Mouse (Mus musculus) right cerebral cortex, postnatal 4 days (tissue): Measurements from ENCODE around the gene Supt4a.

Experiments
- DNase-seq: peaks from one replicate; pipeline ENCODE4 v3.0.0-alpha.2; 2022

Gene Supt4a

GRCm38 (mm10) chr11:87737175-87737740, at the start of gene Supt4a:
Supt4a (plus strand) TSS chr11:87737552.
- DNase-seq, result peak; percentile 98

- DNase-seq, result no peak
Observed at GRCm38 (mm10) chr11:87688478-87689203, 48.7 kb upstream of the Supt4a start.

- peak; percentile 14 for DNase-seq
Observed at GRCm38 (mm10) chr11:87689402-87689808, 47.9 kb upstream of the Supt4a start.

GRCm38 (mm10) chr11:87690054-87690740, 47.2 kb upstream of the Supt4a start:
- DNase-seq, result no peak

- no peak for DNase-seq
Observed at GRCm38 (mm10) chr11:87697131-87697682, 40.1 kb upstream of the Supt4a start.

GRCm38 (mm10) chr11:87698126-87698525, 39.2 kb upstream of the Supt4a start:
- DNase-seq, result no peak

GRCm38 (mm10) chr11:87701108-87701507, 36.2 kb upstream of the Supt4a start:
- no peak for DNase-seq

GRCm38 (mm10) chr11:87701877-87702620, 35.3 kb upstream of the Supt4a start:
- DNase-seq, result no peak

GRCm38 (mm10) chr11:87703654-87704053, 33.7 kb upstream of the Supt4a start:
- DNase-seq, result no peak

GRCm38 (mm10) chr11:87704289-87704688, 33.1 kb upstream of the Supt4a start:
- DNase-seq, result no peak

GRCm38 (mm10) chr11:87707570-87707969, 29.8 kb upstream of the Supt4a start:
- no peak for DNase-seq

- DNase-seq, result no peak
Observed at GRCm38 (mm10) chr11:87708979-87709378, 28.4 kb upstream of the Supt4a start.

- no peak for DNase-seq
Observed at GRCm38 (mm10) chr11:87709513-87710261, 27.7 kb upstream of the Supt4a start.

GRCm38 (mm10) chr11:87710262-87710615, 27.1 kb upstream of the Supt4a start:
- DNase-seq, result no peak

- DNase-seq, result no peak
Observed at GRCm38 (mm10) chr11:87712188-87712587, 25.2 kb upstream of the Supt4a start.

GRCm38 (mm10) chr11:87715999-87716398, 21.4 kb upstream of the Supt4a start:
- no peak for DNase-seq

- DNase-seq, result no peak
Observed at GRCm38 (mm10) chr11:87719526-87719925, 17.8 kb upstream of the Supt4a start.

- DNase-seq, result no peak
Observed at GRCm38 (mm10) chr11:87720324-87720723, 17.0 kb upstream of the Supt4a start.

GRCm38 (mm10) chr11:87720839-87721238, 16.5 kb upstream of the Supt4a start:
- no peak for DNase-seq

- no peak for DNase-seq
Observed at GRCm38 (mm10) chr11:87722168-87722567, 15.2 kb upstream of the Supt4a start.

GRCm38 (mm10) chr11:87722891-87723290, 14.5 kb upstream of the Supt4a start:
- DNase-seq, result no peak

GRCm38 (mm10) chr11:87725515-87725914, 11.8 kb upstream of the Supt4a start:
- DNase-seq, result no peak
